Mouse (Mus musculus) MN1 (cell line): ENCODE measurements around the gene Zfp839.
A peak's percentile ranks its signal among the peaks of the same experiment; 100 is the strongest.

Experiments
- DNase-seq: peaks from one replicate; pipeline ENCODE4 v3.0.0-alpha.2; 2016; ENCODE audit warnings: low spot score

Zfp839 gene

GRCm38 (mm10) chr12:110840348-110841198 is 9.5 kb upstream of the Zfp839 start, which contains the start of gene Mok:
Mok (minus strand) TSS chr12:110840939.
- DNase-seq: peak; percentile 92

- no peak for DNase-seq
Observed at GRCm38 (mm10) chr12:110841731-110842493, 8.1 kb upstream of the Zfp839 start.

GRCm38 (mm10) chr12:110843194-110844048 is 6.6 kb upstream of the Zfp839 start:
- peak; percentile 80 for DNase-seq

GRCm38 (mm10) chr12:110844227-110845130 is 5.6 kb upstream of the Zfp839 start:
- DNase-seq: peak; percentile 51

- peak; percentile 93 for DNase-seq
Observed at GRCm38 (mm10) chr12:110845131-110845880, 4.7 kb upstream of the Zfp839 start.

- peak; percentile 48 for DNase-seq
Observed at GRCm38 (mm10) chr12:110846191-110846765, 3.8 kb upstream of the Zfp839 start.

GRCm38 (mm10) chr12:110850929-110851256 is 840 bp downstream of the Zfp839 start:
- no peak for DNase-seq

- DNase-seq: no peak
Observed at GRCm38 (mm10) chr12:110851414-110851813, 1.4 kb downstream of the Zfp839 start.

GRCm38 (mm10) chr12:110851923-110852322 is 1.9 kb downstream of the Zfp839 start:
- no peak for DNase-seq

- no peak for DNase-seq
Observed at GRCm38 (mm10) chr12:110854786-110855737, 5.0 kb downstream of the Zfp839 start.

GRCm38 (mm10) chr12:110857196-110857595 is 7.1 kb downstream of the Zfp839 start:
- DNase-seq: no peak

- DNase-seq: peak; percentile 39
Observed at GRCm38 (mm10) chr12:110858681-110859080, 8.6 kb downstream of the Zfp839 start.

GRCm38 (mm10) chr12:110860293-110860692 is 10.2 kb downstream of the Zfp839 start:
- DNase-seq: no peak

- DNase-seq: no peak
Observed at GRCm38 (mm10) chr12:110861256-110861655, 11.2 kb downstream of the Zfp839 start.

- DNase-seq: no peak
Observed at GRCm38 (mm10) chr12:110864008-110864407, 14.0 kb downstream of the Zfp839 start.

GRCm38 (mm10) chr12:110865571-110865970 is 15.5 kb downstream of the Zfp839 start:
- DNase-seq: no peak

GRCm38 (mm10) chr12:110865989-110866388 is 15.9 kb downstream of the Zfp839 start:
- DNase-seq: no peak

GRCm38 (mm10) chr12:110870107-110870506 is 20.1 kb downstream of the Zfp839 start:
- DNase-seq: no peak

GRCm38 (mm10) chr12:110871247-110871646 is 21.2 kb downstream of the Zfp839 start:
- no peak for DNase-seq
